Mouse (Mus musculus) ES-Bruce4 (cell line): ENCODE measurements at regions not wholly inside any gene's neighbourhood (a gene's known extent, or its start where the extent isn't known, plus 50 kb on each side); places are given as distances from the start of the nearest gene placed in this dataset.

Experiments used
- H3K27ac ChIP-seq: 2 replicates; pipeline ENCODE4 v1.5.1; 2012; ENCODE audit warnings: low read length, inconsistent platforms; ENCODE audit not compliant: insufficient read depth
- H3K27me3 ChIP-seq: 2 replicates; pipeline ENCODE4 v1.6.1; 2012; ENCODE audit warnings: mild to moderate bottlenecking, low read length, inconsistent platforms; ENCODE audit not compliant: control insufficient read depth, poor library complexity, insufficient read depth, severe bottlenecking
- H3K36me3 ChIP-seq: 2 replicates; pipeline ENCODE4 v1.6.1; 2012; ENCODE audit warnings: inconsistent platforms, mild to moderate bottlenecking, low read length, moderate library complexity; ENCODE audit not compliant: control insufficient read depth, poor library complexity, insufficient read depth, severe bottlenecking
- H3K4me1 ChIP-seq: one replicate; pipeline ENCODE4 v1.8.1; 2011; ENCODE audit warnings: low read length; ENCODE audit not compliant: control insufficient read depth, insufficient read depth
- H3K4me3 ChIP-seq: 2 replicates; pipeline ENCODE4 v1.5.1; 2011; ENCODE audit warnings: low read depth, mild to moderate bottlenecking, low read length
- H3K9ac ChIP-seq: 2 replicates; pipeline ENCODE4 v1.6.1; 2012; ENCODE audit warnings: low read depth, mild to moderate bottlenecking, inconsistent platforms; ENCODE audit not compliant: poor library complexity, severe bottlenecking
- H3K9me3 ChIP-seq: replicated peaks from 2 replicates; pipeline ENCODE4 v1.6.1; 2012; ENCODE audit warnings: mild to moderate bottlenecking, low read length, inconsistent platforms; ENCODE audit not compliant: control insufficient read depth, poor library complexity, insufficient read depth, severe bottlenecking
- CTCF ChIP-seq: IDR thresholded peaks from one replicate; pipeline ENCODE4 v1.8.1; 2011; ENCODE audit warnings: low read depth, low read length
- EP300 ChIP-seq: IDR thresholded peaks from 2 replicates; pipeline ENCODE4 v1.6.1; 2011; ENCODE audit warnings: low read depth, low read length; ENCODE audit not compliant: insufficient read depth
- POLR2A ChIP-seq: IDR thresholded peaks from one replicate; pipeline ENCODE4 v1.8.1; 2011; ENCODE audit warnings: low read length; ENCODE audit not compliant: insufficient read depth

DNA sequence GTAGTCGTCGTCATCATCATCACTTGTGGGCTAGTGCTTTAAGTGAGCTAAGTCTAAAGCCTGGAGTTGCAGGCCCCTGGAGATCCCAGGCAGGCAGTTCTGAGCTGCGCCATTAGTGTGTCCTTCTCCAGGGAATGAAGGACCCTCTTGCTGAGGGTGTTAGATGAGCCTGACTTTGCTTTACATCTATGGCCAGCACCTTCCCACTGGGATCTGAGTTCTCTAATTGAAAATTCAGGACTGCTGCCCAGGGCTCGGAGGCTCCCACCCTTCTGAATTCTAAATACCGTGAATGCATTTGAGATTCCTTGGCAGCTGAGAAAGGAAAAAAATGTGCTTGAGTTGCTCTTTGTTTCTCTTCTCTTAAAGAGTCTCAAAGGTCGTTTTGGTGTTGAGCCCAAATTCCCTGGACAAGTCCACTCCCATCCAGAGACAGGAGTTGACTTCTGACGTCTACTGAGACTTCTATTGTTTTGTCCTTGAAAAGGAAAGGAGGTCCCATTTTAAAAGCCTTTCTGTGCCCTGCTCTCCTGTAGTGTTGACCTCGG is 335.9 kb downstream of the 1810013L24Rik start:
- no peak for TF ChIP-seq POLR2A
- no peak for TF ChIP-seq EP300
- TF ChIP-seq CTCF = no peak
- no peak overlapping the region for H3K27ac ChIP-seq
- H3K27me3 ChIP-seq = no peaks in the 10 kb centered on the region
- no peak overlapping the region for H3K4me3 ChIP-seq
- no peaks in the 10 kb centered on the region for H3K9me3 ChIP-seq
- H3K9ac ChIP-seq = no peak overlapping the region
- H3K4me1 ChIP-seq = no peaks in the 10 kb centered on the region
- H3K36me3 ChIP-seq = no peaks in the 10 kb centered on the region

DNA sequence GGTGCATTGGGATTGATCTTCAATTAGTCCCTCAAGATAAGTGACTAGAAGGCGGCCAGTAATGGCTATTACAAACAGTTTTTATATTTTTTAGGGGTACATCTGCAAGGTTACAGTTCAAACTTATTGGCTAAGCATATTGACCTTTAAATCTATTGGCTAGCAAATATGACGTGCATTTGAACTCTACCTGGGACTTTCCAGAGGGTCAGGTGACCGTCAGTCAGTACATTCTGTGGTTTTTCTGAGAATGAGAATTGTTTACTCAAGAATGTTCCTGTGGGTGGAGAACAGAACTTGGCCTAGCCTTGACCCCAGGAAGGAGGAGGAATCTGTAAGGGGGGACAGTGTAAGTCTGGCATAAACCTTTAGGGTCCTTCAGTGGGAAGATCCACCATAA is 346.5 kb downstream of the 1810013L24Rik start:
- H3K9me3 ChIP-seq = no peaks in the 10 kb centered on the region
- H3K4me1 ChIP-seq = no peaks in the 10 kb centered on the region
- no peak overlapping the region for H3K9ac ChIP-seq
- H3K36me3 ChIP-seq = no peaks in the 10 kb centered on the region
- H3K27ac ChIP-seq = no peak overlapping the region
- no peaks in the 10 kb centered on the region for H3K27me3 ChIP-seq
- TF ChIP-seq CTCF = no peak
- TF ChIP-seq EP300 = no peak
- no peak for TF ChIP-seq POLR2A
- H3K4me3 ChIP-seq = no peak overlapping the region

- no peaks in the 10 kb centered on the region for H3K36me3 ChIP-seq
- no peaks in the 10 kb centered on the region for H3K4me1 ChIP-seq
- no peak overlapping the region for H3K9ac ChIP-seq
- H3K9me3 ChIP-seq = no peaks in the 10 kb centered on the region
- H3K4me3 ChIP-seq = no peak overlapping the region
- H3K27ac ChIP-seq = no peak overlapping the region
- TF ChIP-seq CTCF = no peak
- TF ChIP-seq EP300 = no peak
- TF ChIP-seq POLR2A = no peak
- H3K27me3 ChIP-seq = no peaks in the 10 kb centered on the region
Observed at GRCm38 (mm10) chr16:9195821-9196220, 365.9 kb downstream of the 1810013L24Rik start.

DNA sequence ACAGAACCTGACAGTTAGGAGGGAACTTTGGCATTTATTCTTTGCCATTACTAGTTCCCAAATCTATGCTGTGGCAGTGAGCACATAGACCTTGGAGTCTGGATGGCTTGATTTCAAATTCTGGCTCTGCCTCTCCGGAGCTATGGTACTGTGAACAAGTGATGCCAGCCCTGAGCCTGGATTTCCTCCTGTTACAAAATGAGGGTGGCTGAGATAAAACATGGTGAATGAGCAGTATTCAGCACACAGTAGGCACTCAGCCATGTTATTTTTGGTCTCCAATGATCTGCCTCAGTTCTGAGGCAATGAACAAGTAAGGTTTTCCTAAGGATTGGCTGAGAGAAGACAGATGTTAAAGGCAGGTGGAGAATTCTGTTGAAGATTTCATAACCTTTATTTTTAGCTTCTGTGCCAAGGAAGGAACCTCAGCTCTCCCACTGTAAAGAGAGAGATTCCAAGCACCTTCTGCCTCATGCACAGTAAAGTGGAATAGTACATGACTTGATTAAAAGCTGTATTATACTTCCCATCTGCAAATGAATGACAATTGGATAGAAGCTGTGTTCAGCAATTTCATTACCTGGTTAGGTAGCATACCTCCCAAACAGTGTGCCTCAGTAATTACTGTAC is 369.1 kb downstream of the 1810013L24Rik start:
- no peaks in the 10 kb centered on the region for H3K36me3 ChIP-seq
- H3K9ac ChIP-seq = no peak overlapping the region
- TF ChIP-seq POLR2A (no peak), EP300 (no peak), CTCF (no peak)
- H3K4me3 ChIP-seq = no peak overlapping the region
- no peaks in the 10 kb centered on the region for H3K4me1 ChIP-seq
- no peaks in the 10 kb centered on the region for H3K27me3 ChIP-seq
- no peak overlapping the region for H3K27ac ChIP-seq
- H3K9me3 ChIP-seq = no peaks in the 10 kb centered on the region

- Histone ChIP-seq H3K36me3 (no peaks in the 10 kb centered on the region), H3K4me1 (no peaks in the 10 kb centered on the region), H3K27me3 (no peaks in the 10 kb centered on the region), H3K4me3 (no peak overlapping the region), H3K9ac (no peak overlapping the region), H3K27ac (no peak overlapping the region), H3K9me3 (0 out of 2 replicates have a peak, but pooled peaks cover 4% of the 10 kb centered on the region)
- TF ChIP-seq EP300 (no peak), CTCF (no peak), POLR2A (no peak)
Observed at GRCm38 (mm10) chr16:9208602-9209001, 378.7 kb downstream of the 1810013L24Rik start.

- Histone ChIP-seq H3K9me3 (0 out of 2 replicates have a peak, but pooled peaks cover 4% of the 10 kb centered on the region), H3K9ac (no peak overlapping the region), H3K27me3 (no peaks in the 10 kb centered on the region), H3K4me1 (no peaks in the 10 kb centered on the region), H3K27ac (no peak overlapping the region), H3K4me3 (no peak overlapping the region), H3K36me3 (no peaks in the 10 kb centered on the region)
- TF ChIP-seq CTCF = no peak
- no peak for TF ChIP-seq EP300
- no peak for TF ChIP-seq POLR2A
Observed at GRCm38 (mm10) chr16:9211485-9211884, 381.6 kb downstream of the 1810013L24Rik start.
